Mouse (Mus musculus): Measurements from ENCODE around the gene Tmem259. TPM values are rescaled to one million over a fixed set of nuclear protein-coding genes. Genes with fewer than 3 reads are reported as not detected.
A peak's percentile ranks its signal among the peaks of the same experiment; 100 is the strongest.
"Not testable (repeated sequence)": the region's sequence is repeated elsewhere in the genome, so short reads cannot be mapped to it uniquely, and the experiment has no call there.

Tmem259 gene
- polyA plus RNA-seq, 1 experiment from 2014 or later, result 145 TPM

DNA sequence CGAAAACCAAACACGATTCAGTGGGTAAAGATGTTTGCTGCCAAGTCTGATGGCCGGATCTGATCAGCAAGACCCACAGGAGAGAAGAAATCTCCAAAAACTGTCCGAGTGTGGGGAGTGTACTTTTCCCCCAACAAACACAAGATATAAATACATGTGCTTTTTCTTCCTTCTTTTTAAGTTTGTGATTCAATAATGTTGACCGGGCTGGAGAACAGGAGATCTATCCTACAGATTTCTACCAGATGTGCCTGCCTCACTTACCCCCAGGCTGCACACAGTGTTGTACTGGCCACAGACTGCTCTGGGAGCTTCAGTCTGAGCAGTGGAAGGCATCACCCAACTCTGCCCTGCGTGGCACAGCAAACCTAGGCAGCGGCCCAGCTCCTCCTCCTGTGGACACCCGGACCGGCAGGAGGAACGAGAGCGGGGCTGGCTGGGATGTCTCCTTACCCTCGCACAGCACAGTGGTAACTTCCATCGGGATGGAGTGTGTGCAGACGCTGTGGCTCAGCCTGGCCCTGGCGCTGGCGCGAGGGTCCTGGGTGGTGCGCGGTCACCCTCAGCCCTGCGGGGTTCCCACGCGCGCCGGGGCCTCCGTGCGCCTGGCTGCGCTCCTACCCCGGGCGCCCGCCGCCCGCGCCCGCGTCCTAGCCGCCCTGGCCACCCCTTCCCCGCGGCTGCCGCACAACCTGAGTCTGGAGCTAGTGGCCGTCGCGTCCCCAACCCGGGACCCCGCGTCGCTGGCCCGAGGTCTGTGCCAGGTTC, 13.5 kb downstream of the Tmem259 start, which contains the start of gene Grin3b:
Gene Grin3b (plus strand): TSS at position 301 of the 768 bp plus-strand sequence.
- CTCF ChIA-PET, result interaction anchor here (2.0 kb wide), 1 partner anchor 11 kb away, joined by 7 read pairs; the partner anchor contains the start of gene Wdr18
- POLR2A ChIA-PET, result no interaction called here
- ATAC-seq, result no peak
- DNase-seq (ENCODE audit: low read depth, low spot score), result no peak
- in situ Hi-C loops (cut with MboI; ENCODE audit: low pct_unique_long_range_greater_than_20kb), result no loop called here
- H3K27me3 ChIP-seq, result no peaks in the 10 kb centered on the region
- no peak for TF ChIP-seq CTCF (IDR thresholded peaks at IDR 0.05)

DNA sequence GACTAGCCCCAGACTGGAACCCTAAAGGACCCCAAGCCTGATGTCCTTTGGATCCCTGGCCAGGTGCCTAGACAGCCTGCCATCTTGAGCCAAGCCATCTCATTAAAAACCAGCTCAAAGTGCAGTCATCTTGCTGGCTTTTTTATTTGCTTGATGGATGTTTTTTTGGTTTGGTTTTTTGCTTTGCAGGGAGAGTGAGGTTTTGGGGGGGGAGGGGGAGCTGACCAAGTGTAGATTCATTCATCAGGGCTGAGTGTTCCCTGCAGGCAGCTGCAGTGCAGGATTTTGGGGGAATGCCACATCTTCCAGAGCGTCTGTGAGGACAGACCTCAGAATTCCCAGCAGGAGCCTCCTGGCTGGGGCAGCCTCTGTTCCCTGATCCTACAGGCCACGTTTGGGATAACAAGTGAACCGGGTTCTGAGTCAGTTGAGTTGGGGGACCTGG, 15.0 kb downstream of the Tmem259 start:
- in situ Hi-C loops (cut with MboI; ENCODE audit: low pct_unique_long_range_greater_than_20kb), result no loop called here
- ChIA-PET POLR2A (interaction anchor here (1.1 kb wide), 1 partner anchor 14 kb away, joined by 4 read pairs; no protein-coding TSS in a partner anchor), CTCF (interaction anchor here (1.3 kb wide), 1 partner anchor 10 kb away, joined by 5 read pairs; no protein-coding TSS in a partner anchor)
- no peak for TF ChIP-seq CTCF (IDR thresholded peaks at IDR 0.05)
- DNase-seq (ENCODE audit: low read depth, low spot score) (no peak), ATAC-seq (no peak)
- no peaks in the 10 kb centered on the region for H3K27me3 ChIP-seq

DNA sequence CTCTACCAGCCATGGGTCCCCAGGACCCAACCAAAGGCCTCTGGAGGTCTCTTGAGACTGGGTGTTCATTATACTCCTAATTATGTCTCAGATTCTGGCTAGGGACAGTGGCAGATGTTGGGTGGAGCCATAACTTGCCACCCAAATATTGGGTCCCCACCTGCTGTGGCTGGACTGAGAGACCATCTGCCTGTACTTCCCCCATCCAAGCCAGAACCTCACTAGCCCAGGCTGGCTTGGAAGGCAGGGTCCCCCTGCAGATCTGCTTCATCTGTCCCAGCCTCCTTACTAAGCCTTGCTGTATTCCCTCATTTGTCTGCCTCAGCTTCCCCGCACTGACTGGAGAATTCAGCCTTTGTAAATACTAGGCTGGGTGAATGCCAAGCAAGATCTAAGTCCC, 15.9 kb downstream of the Tmem259 start:
- in situ Hi-C loops (cut with MboI; ENCODE audit: low pct_unique_long_range_greater_than_20kb), result no loop called here
- ATAC-seq (no peak), DNase-seq (ENCODE audit: low read depth, low spot score) (no peak)
- ChIA-PET CTCF (no interaction called here), POLR2A (interaction anchor here (1.1 kb wide), 1 partner anchor 15 kb away, joined by 4 read pairs; no protein-coding TSS in a partner anchor)
- no peaks in the 10 kb centered on the region for H3K27me3 ChIP-seq
- no peak for TF ChIP-seq CTCF (IDR thresholded peaks at IDR 0.05)

DNA sequence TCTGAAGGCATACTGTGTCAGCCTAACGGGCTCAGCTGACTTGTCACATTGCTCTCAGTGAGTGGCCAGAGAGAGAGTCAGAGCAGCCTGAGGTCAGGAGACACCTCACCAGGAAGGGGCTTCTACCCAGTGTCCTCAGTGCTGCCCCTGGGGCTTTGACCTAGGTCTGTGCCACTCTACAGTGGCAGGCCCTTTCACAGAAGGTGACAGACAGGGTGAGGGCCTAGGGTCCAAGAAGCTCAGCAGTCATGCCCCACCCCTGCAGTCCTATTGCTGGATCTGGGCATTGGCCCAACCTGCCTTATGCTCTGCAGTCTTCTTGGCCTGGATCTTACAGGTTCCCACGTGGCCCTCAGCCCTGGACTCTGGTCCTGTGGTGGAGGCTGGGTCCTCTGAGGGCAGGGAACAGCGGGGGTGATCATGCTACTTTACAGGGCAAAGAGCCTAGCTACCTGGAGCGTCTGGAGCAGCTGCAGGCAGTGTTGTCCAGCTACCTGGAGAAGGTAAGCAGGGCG, 17.2 kb downstream of the Tmem259 start:
- no peaks in the 10 kb centered on the region for H3K27me3 ChIP-seq
- no peak for TF ChIP-seq CTCF (IDR thresholded peaks at IDR 0.05)
- in situ Hi-C loops (cut with MboI; ENCODE audit: low pct_unique_long_range_greater_than_20kb), result no loop called here
- ATAC-seq (no peak), DNase-seq (ENCODE audit: low read depth, low spot score) (no peak)
- POLR2A ChIA-PET, result no interaction called here
- CTCF ChIA-PET, result no interaction called here

DNA sequence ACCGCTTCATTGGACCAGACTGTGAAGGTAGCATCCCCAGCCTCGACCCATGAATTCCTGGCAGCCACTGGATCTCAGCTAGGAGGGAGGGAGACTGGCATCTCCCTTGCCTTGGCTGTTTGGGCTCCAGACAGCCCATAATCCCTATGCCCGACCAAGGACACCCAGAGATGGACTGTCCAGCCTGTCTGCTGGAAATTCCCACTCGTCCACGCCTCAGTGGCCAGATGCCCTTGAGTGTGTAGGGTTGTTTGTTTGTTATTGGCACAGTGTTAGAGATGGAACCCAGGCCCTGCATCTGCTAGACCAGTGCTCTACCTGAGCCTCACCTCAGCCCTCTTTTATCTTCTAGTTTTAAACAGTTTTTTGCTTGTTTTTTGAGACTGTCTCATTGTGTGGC, 18.8 kb downstream of the Tmem259 start:
- CTCF ChIA-PET, result interaction anchor here (1.0 kb wide), 1 partner anchor 19 kb away, joined by 3 read pairs; the partner anchor contains the start of gene Tmem259
- no peak for DNase-seq (ENCODE audit: low read depth, low spot score)
- in situ Hi-C loops (cut with MboI; ENCODE audit: low pct_unique_long_range_greater_than_20kb), result no loop called here
- no peak for TF ChIP-seq CTCF (IDR thresholded peaks at IDR 0.05)
- POLR2A ChIA-PET, result no interaction called here
- no peaks in the 10 kb centered on the region for H3K27me3 ChIP-seq
- no peak for ATAC-seq

DNA sequence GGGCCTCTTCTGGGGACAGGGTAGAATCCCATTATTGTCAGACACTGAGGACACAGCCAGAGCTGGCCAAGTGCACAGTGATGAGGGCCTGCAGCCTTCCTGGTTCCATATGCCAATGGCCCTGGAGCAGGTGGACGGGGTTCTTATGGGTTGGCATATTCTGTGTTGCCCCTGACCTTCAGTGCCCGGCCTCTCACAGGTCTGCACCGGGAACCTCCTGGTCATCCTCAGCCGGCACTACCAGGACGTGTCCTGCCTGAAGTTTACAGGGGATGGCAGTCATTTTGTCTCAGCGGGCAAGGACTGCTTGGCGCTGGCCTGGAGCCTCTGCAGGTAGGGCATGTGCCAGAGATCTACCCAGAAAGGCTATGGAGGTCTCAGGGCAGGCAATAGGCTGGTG, 19.4 kb downstream of the Tmem259 start:
- ATAC-seq, result no peak
- DNase-seq (ENCODE audit: low read depth, low spot score), result no peak
- no peaks in the 10 kb centered on the region for H3K27me3 ChIP-seq
- in situ Hi-C loops (cut with MboI; ENCODE audit: low pct_unique_long_range_greater_than_20kb), result no loop called here
- ChIA-PET CTCF (interaction anchor here (1.2 to 1.7 kb wide), 2 partner anchors 20 to 81 kb away, joined by 3 to 4 read pairs; partner anchors contain the start of gene Tmem259), POLR2A (no interaction called here)
- no peak for TF ChIP-seq CTCF (IDR thresholded peaks at IDR 0.05)

DNA sequence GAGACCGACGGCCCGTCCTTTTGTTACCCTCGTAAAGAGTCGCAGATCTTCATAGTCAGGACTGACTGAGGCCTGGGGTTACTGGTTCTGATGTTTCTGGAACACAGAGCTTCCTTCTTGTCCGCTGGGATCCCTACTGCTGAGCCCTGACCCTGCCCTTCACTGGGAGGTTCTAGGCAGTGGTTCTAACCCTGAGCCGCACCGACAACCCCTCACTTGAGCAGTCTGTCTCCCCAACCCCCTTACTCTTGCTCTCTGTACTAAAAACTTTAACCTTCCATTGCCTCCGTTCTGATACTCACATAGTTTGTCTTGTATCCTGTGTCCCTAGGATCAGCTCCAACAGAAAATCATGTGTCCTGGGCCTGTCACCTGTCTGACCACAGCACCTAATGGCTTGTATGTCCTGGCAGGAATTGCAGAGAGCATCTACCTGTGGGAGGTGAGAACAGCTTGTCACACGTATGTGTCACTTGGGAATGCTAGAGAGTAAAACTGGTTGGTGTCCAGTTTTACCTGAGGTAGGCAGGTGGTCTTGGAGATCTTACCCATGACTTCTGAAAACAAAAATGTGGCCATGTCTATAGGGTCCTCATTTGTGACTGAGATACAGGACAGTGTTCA, 23.3 kb downstream of the Tmem259 start:
- ChIA-PET POLR2A (interaction anchor here (0.9 kb wide), 1 partner anchor 18 kb away, joined by 4 read pairs; no protein-coding TSS in a partner anchor), CTCF (interaction anchor here (0.7 to 1.7 kb wide), 9 partner anchors 11 to 204 kb away, joined by 3 to 7 read pairs (median 5); partner anchors contain the start of genes Cbarp and Tmem259)
- ATAC-seq (no peak), DNase-seq (ENCODE audit: low read depth, low spot score) (no peak)
- TF ChIP-seq CTCF (IDR thresholded peaks at IDR 0.05), result no peak
- no peaks in the 10 kb centered on the region for H3K27me3 ChIP-seq
- in situ Hi-C loops (cut with MboI; ENCODE audit: low pct_unique_long_range_greater_than_20kb), result no loop called here

DNA sequence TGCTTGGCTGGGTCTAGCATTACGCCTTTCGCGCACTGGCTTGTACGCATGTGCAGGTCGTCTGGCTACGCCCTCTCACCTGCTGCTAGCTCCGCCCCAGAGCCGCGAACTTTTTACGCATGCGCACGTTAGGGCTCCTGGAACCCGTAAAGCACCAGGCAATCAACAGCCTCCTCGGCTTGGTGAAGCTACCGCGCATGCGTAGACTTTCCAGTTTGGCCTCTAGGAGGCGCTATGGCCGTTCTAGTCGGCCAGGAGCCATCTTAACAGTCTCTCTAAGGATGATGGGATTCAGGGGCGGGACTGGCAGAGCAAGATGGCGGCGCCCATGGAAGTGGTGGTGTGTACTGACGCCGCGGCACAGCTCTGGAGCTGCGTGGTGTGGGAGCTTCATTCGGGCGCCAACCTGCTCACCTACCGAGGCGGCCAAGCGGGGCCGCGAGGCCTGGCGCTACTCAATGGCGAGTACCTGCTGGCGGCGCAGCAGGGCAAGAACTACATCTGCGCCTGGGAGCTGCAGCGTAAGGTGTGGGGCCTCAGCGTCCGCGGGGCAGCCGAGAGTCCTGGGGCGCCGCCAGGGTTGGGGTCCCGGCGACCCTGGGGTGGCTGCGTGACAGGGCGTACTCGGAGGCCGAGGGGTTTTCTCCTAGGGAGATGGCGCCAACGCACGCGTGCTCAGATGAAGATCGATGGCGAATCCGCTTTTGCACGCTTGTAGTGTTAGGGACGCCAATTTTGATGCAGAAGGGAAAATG, 24.1 kb downstream of the Tmem259 start, which contains the start of gene Wdr18:
Gene Wdr18 (plus strand): TSS at position 306 of the 755 bp plus-strand sequence.
- ATAC-seq, result peak; percentile 81
- POLR2A ChIA-PET, result interaction anchor here (0.6 to 0.9 kb wide), 2 partner anchors 19 to 160 kb away, joined by 3 to 4 read pairs; no protein-coding TSS in a partner anchor
- in situ Hi-C loops (cut with MboI; ENCODE audit: low pct_unique_long_range_greater_than_20kb), result loop anchor here (5.0 to 10.0 kb wide), 3 partner anchors 38 to 125 kb away; partner anchors contain the start of gene R3hdm4
- peak; percentile 100 for DNase-seq (ENCODE audit: low read depth, low spot score)
- H3K27me3 ChIP-seq, result no peaks in the 10 kb centered on the region
- no peak for TF ChIP-seq CTCF (IDR thresholded peaks at IDR 0.05)
- CTCF ChIA-PET, result interaction anchor here (0.6 to 3.2 kb wide), 24 partner anchors 9 to 207 kb away, joined by 3 to 42 read pairs (median 4); partner anchors contain the start of genes Arid3a, Cbarp and Tmem259

DNA sequence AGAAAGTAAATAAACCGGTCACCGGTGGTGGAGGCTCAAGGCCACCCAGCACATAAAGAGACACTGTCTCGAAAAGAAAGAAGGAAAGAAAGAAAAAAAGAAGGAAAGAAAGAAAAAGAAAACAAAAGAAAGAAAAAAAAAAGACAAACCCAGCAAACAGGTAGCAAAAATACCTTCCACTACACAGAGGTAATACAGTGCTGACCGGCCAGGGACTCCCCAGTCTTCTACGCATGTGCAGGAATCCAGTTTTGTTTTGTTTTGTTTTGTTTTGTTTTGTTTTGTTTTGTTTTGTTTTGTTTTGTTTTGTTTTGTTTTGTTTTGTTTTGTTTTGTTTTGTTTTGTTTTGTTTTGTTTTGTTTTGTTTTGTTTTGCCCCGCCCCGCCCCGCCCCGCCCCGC, 24.7 kb downstream of the Tmem259 start:
- CTCF ChIA-PET, result interaction anchor here (0.6 to 3.2 kb wide), 22 partner anchors 9 to 208 kb away, joined by 3 to 42 read pairs (median 4); partner anchors contain the start of genes Arid3a, Cbarp and Tmem259
- not testable (repeated sequence) for H3K27me3 ChIP-seq; DNase-seq (ENCODE audit: low read depth, low spot score); ATAC-seq
- POLR2A ChIA-PET, result interaction anchor here (0.6 kb wide), 1 partner anchor 160 kb away, joined by 3 read pairs; no protein-coding TSS in a partner anchor
- in situ Hi-C loops (cut with MboI; ENCODE audit: low pct_unique_long_range_greater_than_20kb), result loop anchor here (5.0 to 10.0 kb wide), 3 partner anchors 37 to 125 kb away; partner anchors contain the start of gene R3hdm4

Measured in Patski (cell line).